Mouse (Mus musculus) layer of hippocampus, adult 9-11 months (tissue): Measurements from ENCODE around the gene Gprc5b.

Experiments used
- DNase-seq: peaks from one replicate; pipeline ENCODE4 v3.0.0; 2022

The Gprc5b gene

DNA sequence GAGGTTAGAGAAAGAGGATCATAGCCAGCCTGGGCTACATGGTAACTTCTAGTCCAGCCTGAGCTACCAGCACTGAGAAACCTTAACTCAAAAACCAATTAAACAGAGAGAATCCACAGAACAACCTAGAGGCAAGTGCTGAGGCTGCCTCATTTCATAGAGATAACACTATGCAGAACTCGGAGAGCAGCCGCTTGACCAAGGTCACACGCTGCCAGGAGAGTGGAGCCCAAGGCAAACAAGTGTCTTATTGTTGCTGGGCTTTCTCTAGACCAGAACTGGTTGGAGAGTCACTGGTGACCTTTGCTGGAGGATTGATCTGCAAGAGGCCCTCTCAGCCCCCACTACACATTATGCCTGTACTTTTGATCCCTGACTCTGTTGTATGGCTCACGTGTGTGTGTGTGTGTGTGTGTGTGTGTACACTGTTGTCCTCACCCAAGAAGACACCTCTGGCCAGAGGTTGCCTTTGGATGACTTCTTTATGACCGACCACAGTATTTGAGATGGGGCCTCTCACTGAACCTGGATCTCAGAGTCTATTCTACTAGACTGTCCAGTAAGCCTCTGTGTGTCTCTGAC, 5.6 kb downstream of the Gprc5b start:
- DNase-seq: no peak

- no peak for DNase-seq
Observed at GRCm38 (mm10) chr7:118986369-118986768, 8.6 kb downstream of the Gprc5b start.

DNA sequence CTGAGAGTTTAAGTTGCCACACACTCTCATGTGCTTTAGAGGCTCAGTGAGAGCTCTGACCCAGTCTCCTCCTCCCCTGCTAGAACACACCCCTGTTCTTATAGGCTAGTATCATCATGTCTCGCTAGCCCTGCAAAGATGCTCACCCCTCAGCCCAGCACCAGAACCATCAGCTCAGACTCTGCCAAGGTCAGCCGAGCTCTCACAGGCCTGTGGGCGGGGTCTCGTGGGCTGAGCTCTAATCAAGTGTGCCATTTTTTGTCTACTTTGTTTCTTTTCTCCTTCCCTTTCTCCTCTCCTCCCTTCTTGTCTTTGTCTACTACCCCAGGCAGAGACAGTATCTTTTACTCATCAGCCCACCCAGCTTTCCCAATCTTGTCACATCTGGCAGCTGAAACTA, 9.2 kb downstream of the Gprc5b start:
- no peak for DNase-seq

DNA sequence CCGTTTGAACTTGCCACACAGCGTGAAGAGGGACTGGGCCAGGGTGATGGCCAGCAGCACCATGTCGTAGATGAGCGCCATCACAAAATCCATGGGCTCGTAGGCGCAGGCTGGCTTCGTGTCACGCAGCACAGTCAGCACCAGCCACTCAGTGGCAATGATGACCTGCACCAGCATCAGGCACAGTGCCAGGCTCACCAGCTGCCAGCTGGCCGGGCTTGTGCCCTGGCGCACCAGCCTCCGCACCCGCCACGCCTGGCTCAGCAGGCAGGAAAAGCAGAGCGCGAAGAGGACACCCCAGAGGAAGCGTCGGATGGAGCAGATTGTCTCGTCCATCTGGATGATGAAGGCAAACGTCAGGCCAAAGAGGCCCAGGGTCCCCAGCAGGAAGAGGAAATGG, 11.1 kb downstream of the Gprc5b start:
- peak; percentile 90 for DNase-seq

DNA sequence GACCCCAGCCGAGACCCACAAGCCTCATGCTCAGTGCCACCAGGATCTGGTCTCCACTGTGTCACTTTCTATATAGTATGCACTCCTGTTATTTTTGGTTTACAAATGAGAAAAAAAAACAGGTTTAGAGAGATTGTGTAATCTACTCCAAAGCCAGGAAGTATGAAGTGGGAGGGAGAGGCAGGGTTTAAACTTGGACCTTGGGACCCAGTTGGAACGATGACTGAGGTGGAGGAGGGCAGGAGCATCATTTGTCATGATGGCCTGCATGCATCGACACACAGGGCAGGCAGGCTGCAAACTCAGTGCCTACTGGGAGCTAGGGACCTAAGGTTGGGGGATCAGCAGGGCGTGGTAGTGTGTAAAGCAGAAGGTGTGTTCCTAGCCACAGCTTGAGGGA, 12.4 kb downstream of the Gprc5b start:
- DNase-seq: no peak

- no peak for DNase-seq
Observed at GRCm38 (mm10) chr7:118981831-118982230, 13.2 kb downstream of the Gprc5b start.

- no peak for DNase-seq
Observed at GRCm38 (mm10) chr7:118981346-118981745, 13.7 kb downstream of the Gprc5b start.

GRCm38 (mm10) chr7:118979708-118980107, 15.3 kb downstream of the Gprc5b start:
- no peak for DNase-seq

DNA sequence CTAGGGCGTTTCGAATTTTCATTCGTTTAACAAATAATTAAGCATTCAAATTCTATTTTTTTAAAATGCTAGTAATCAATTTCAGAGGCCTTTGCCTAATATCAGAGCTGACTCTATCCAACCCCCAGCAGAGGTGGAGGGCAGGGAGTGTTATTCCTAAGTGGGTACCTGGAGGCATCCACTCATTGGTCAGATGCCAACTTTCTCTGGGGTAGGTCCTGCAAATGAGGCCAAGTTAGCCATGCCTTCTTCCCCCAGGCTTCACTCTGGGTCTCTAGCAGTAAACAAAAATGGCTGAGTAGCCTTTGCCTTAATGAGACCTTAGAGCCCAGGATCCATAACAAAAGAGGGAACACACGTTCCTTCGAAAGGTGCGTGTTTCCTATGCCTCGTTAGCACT, 15.9 kb downstream of the Gprc5b start:
- DNase-seq: no peak

GRCm38 (mm10) chr7:118977167-118977543, 17.9 kb downstream of the Gprc5b start:
- DNase-seq: no peak

- DNase-seq: peak; percentile 82
Observed at GRCm38 (mm10) chr7:118976414-118977166, 18.4 kb downstream of the Gprc5b start.

DNA sequence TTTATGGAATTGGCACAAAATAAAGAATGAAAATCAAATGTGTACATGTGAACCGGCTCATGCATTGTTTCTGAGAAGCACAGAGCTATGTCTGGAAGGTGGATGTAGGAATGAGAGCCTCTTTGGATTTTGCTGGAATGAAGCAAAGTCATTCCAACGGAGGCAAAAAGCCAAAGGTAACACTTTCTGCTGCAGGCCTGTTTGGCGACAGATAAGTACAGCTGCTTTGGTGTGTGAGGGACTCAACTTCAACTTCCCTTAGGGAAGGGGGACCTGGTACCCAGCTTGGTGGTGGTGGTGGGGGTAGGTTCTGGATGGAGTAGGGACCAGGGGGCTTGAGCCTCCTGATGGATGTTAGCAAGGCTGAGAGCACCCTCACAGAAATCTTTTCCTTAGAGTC, 19.2 kb downstream of the Gprc5b start:
- no peak for DNase-seq

GRCm38 (mm10) chr7:118973377-118973776, 21.6 kb downstream of the Gprc5b start:
- DNase-seq: no peak

GRCm38 (mm10) chr7:118972306-118972705, 22.7 kb downstream of the Gprc5b start:
- DNase-seq: no peak

GRCm38 (mm10) chr7:118971499-118971898, 23.5 kb downstream of the Gprc5b start:
- DNase-seq: no peak

- no peak for DNase-seq
Observed at GRCm38 (mm10) chr7:118968870-118969269, 26.1 kb downstream of the Gprc5b start.

DNA sequence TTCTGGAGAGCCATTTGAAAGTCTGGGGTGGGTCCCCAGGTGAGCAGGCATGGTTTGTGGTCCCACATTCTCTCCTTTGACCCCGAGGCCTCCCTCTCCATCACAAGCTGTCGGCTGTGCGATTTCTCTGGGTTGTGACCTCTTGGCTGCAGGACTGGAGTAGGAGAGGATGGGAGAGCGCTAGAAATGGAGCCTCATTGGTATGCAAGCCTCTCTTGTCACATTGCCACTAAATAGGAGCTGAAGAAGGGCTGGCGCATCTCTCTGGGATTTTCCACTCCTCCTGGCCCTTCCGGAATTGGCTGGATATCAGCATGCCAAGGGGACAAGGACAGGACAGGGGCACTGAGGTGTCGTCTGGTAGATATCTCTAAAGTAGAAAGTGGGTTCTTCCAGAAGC, 29.8 kb downstream of the Gprc5b start:
- no peak for DNase-seq

DNA sequence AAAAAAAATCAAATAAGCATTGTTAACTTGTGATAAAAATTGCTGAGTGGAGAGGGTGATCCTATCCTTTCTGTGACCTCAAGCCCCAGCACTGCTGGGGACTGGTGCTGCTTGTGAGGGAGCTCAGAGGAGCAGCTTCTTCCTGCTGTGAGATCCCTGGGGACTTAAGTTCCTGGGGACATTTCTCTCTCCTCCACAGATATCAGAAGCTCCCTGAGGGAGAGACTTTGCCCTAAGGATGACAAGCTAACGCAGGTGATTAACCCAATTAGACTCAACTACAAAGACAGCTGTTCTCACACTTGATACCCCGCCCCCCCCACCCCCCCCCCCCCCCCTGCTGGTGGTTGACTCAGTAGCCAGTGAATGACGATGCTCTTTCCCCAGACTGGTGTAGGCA, 30.2 kb downstream of the Gprc5b start:
- DNase-seq: no peak

DNA sequence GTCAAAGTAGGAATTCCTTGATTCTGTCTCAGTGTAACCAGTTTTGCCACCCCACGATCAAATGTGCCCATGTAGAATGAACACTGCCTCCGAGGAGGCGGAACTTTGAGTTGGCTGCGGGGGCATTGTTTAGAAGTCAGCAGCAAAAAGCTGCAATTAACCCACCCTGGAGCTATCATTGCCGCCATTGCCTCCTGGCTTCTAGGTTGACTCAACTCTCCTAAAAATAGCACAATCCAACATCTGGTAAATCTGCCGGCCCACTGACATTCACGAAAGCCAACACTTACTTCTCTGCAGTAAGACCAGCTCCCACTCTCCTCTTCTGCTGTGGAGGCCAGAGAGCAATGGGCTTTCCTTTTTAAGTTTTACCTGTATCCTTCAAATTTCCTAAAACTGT, 35.8 kb downstream of the Gprc5b start:
- no peak for DNase-seq

DNA sequence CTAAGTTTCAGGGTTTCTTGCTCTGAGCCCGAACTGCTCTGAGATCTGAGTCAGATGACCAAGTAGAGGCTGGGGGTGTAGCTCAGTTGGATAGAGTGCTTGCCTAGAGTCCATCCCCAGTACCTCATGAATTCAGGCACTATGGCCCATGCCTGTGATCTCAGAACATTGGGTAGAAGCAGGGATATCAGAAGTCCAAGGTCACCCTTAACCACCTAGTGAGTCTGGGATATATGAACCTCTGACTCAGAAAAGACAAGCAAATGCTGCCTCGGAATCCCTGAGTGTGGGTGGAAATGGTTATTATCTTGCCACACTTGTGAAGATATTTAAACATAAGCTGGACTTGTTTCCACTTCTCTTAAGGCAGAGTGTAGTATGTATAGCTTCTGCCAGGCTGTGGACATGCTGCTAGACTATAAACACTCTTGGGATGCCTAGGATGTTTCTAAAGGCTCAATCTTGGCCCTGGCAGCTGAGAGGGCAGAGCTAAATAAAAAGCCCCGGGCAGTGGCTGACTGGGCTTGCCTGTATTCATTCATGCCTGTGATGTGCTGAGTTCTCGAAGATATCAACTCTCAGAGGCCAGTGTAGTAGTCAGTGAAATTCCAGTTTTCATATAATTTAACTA, 38.3 kb downstream of the Gprc5b start:
- DNase-seq: no peak

DNA sequence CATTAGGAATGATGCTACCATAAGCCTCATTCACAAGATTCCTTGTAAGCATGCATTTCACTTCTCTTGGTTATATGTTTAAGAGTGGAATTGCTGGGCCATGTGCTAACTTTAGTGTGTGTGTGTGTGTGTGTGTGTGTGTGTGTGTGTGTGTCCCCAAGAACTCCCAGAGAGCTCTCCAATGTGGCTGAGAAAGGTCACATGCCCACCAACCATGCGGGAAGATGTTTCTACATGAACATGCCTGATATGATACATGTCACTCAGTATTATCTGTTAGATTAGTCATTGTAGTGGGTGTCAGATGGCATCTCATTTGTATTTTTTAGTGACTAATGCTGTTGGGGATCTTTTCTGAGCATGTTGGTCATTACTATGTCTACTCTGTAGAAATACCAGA, 40.0 kb downstream of the Gprc5b start:
- DNase-seq: no peak

DNA sequence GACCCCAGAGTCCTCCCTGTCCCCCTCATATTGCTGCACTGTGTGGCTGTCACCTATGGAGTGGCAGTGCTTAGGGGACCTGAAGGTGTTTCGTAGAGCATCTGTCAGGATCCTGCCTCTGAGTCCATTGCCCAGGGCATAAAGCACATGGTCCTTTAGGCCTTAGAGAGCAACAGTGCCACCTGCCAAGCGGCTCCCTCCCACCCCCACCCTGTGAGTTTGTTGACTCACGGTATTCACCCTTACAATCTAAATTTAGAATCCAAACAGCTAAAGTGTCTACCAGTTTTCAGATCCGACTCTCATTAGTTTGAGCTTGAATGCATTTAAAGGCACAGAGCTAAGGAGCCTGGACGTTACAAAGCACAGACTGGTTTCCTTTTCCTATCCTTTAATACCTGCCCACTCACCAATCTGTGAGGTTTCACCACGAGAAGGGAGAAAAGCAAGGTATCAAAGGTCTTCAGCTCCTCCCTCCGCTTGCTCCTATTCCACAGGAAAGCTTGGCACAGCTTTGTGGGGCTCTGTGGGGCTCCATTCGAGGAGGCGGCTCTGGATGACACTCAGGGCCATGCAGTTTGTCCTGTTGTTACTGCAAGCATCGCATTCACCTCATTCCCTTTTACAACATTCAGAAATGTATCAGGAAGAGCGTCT, 41.3 kb downstream of the Gprc5b start:
- DNase-seq: no peak

GRCm38 (mm10) chr7:118949749-118950148, 45.3 kb downstream of the Gprc5b start:
- no peak for DNase-seq
